Mouse (Mus musculus) regulatory T cell (primary cell): ENCODE measurements at regions not wholly inside any gene's neighbourhood (a gene's known extent, or its start where the extent isn't known, plus 50 kb on each side); places are given as distances from the start of the nearest gene placed in this dataset.

ENCODE experiments used
- in situ Hi-C: fragments of 300-600 bp; cut with MboI, MseI; formaldehyde crosslinking; loops from one replicate; pipeline ENCODE4 v1.15.1; 2025; ENCODE audit warnings: high pct_unique_total_duplicates

DNA sequence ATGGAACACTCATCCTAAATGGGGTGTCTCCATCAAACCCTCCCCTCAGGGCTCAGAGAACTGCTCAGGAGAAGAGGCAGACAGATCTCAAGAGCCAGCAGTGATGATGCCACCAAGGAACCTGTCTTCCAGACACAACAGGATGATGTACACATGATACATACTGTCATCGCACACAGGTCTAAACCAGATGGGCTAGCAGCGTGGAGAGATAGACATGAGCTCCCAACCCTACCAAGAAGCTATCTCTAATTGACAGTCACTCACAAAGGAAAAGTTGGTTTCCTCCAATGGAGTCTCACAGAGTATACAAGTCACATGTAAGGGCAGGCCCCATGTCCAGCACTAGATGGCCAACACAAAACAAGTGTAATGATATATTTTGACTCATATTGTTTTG, 139.9 kb downstream of the Cdca7 start:
- in situ Hi-C loops: no loop called here

DNA sequence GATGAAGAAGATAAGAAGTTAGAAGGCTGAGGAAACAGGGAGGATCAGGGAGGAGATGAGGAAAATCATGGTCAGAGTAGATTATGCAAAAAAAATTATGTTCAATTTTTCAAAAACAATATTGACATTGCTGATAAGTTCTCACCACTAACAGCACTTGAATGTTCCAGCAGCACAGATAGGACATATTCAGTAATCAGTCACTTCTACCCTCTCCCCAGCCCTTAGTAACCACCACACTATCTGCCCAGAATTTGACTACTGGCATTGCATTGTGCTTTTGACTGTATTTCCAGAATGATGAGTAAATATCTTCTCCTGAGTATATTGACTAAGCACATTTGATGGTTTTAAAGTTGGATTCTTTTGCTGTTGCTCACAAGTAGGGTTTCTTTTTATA, 140.5 kb downstream of the Cdca7 start:
- in situ Hi-C loops: no loop called here

- in situ Hi-C loops: no loop called here
Measured at GRCm38 (mm10) chr2:72619446-72619845, 143.5 kb downstream of the Cdca7 start.

- in situ Hi-C loops: no loop called here
Measured at GRCm38 (mm10) chr2:72620182-72620652, 144.3 kb downstream of the Cdca7 start.

GRCm38 (mm10) chr2:72627915-72628314, 152.0 kb downstream of the Cdca7 start:
- in situ Hi-C loops: no loop called here

GRCm38 (mm10) chr2:72628626-72629470, 152.9 kb downstream of the Cdca7 start:
- in situ Hi-C loops: no loop called here

DNA sequence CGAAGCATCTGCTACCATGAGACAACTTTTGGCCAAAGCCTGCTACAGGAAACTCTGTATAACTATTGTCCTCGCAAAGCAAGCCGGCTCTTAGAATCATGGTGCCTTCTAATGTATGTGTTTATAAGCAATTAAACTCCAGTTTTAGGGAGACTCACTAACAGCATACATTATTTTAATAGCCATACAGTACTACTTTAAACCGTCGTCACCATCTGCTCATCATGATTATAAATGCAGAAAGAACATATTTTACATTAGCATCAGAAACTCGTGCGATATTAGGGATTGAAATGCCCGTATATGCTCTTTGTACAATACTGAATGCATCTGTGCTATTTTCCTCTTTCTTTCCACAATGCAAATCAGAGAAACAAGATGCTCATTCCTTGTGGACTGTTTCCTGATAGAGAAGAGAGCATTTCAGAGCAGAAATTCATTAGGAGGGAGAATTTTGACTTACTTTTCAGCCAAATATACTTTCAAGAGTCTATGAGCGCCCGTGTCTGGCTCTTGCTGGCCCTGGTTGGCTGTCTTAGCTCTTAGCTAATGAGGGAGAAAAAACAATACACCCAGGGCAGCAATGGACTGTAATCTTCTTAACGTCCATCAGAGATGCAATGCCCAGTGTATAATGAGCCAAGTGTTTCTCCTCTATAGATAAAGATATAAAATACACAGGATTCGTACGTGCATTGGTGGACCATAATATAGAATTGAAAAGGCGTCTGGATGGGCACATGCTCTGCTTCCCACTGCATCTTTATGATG, 153.9 kb downstream of the Cdca7 start:
- in situ Hi-C loops: no loop called here

DNA sequence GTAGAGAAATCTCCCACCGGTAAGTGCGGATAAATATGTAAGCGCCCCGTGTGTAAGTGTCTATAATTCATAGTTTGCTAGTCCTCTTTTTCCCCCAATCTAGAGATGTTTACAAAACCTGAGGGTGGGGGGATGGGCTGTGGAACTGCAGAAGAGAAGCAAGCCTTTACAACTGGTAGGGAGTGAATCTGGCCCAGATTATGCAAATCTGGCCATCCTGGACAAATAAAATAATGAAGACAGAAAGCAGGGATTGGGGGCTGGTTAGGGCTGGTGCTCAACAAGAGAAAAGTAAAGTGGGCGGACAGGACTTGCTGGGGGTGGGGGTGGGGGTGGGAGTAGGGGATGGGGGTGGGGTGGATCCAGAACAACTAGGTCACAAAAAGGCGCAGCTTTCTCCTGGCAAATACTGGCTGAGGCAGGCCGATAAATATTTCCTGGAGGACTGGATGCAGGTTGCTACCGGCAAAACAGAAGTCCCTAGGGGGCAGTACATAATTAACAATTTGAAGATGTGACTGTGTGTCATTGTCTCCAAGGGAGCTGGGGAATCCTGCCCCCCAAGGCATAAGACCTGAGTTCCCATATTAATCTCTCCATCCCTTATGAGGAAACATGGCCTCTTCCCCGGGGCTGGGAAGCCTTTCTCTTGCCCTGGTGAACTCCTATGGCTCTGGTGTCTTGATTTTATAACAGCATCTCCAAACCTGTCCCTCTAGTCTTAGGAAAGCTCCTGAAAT, 162.1 kb downstream of the Cdca7 start:
- in situ Hi-C loops: no loop called here

DNA sequence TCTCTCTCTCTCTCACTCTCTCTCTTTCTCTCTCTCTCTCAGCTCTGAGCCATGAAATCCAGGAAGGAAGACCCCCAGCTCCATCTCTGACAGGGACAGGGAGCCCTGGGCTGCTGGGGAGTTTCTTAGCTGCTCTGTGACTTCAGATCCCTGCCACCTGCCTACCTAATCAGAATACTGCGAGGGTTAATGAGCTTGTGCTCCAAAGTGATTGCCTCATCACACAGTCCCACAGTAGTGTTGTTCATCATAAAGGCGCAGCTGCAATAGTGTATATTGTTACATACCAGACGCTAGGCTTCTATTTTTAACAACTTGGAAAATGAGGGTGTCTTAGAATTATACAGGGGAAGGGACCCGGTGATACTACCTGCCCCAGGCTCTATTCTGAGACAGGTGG, 163.1 kb downstream of the Cdca7 start:
- in situ Hi-C loops: no loop called here

GRCm38 (mm10) chr2:72641228-72641627, 165.3 kb downstream of the Cdca7 start:
- in situ Hi-C loops: no loop called here

GRCm38 (mm10) chr2:72644151-72644843, 168.3 kb downstream of the Cdca7 start:
- in situ Hi-C loops: no loop called here

DNA sequence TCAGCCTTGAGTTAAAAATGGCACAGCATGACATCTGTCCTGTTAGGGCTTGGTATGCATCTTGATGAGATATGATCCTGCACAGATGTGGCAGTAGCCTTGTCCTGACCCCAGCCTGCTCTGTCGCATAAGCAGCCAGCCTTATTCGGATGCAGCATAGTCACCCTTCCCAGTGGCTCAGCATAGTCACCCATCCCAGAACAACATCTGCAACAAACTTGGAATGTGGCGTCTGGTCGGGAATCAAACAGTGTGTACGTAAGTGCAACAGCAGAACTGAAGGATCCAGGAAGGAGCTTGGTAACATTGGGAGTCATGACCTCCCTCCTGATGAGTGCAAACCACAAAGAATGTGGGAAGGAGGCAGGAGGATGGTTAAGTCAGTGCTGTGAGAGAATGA, 171.7 kb downstream of the Cdca7 start:
- in situ Hi-C loops: no loop called here

GRCm38 (mm10) chr2:72648294-72648693, 172.3 kb downstream of the Cdca7 start:
- in situ Hi-C loops: no loop called here

DNA sequence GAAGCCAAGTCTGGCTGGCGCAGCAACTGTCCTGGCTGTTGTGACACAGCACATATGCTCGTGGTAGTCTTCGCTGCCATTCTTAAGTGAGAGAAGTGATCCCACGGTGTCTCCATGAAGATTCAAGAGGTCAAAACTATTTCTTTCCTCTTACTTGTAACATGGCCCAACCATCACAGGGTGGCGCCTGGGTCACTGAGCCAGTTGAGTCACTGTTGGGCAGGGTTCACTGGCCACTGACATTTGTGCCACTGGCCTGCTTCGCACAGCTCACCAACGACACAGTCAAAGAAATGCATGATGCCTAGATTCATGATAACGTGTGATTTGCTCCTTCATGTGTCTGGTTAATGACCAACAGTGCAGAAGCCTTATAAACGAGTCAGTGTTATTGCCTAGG, 179.9 kb downstream of the Cdca7 start:
- in situ Hi-C loops: no loop called here

DNA sequence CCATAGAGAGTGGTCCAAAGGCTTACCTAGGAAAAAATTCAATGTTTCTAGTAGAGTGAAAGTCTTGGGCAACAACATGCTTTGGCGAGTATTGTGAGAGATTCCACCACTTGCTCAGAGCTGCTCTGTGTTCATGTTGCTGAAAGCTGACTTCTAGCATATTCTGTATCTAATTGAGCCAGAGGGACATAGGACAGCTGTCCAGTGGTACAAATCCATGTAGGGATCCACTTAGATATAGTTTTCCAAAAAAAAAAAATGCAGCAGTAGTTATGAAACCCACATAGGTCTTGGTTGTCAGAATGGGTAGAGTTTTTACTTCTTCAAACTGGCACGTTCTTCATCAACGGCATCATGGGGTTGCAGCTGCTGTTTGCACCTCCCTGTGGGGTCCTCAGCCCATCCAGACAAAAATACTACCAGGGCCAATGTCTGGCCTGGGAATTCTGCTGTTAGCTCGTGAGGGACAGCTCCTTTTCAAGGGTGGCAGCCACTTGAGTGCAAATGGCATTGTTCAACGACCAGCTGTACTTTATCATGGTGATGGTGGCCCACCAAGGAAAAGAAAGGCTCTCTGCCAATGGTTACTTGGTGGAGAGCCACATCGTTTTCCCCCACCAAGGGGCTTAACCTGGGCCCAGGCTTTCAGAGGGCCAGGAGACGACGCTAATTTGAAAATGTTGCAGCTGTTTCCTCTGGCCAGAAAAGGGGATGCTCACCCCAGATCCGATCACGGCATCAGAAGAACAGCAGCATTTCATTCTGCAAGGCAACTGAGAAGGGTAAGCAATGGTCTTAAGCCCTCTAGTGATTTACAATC, 181.4 kb downstream of the Cdca7 start:
- in situ Hi-C loops: no loop called here

DNA sequence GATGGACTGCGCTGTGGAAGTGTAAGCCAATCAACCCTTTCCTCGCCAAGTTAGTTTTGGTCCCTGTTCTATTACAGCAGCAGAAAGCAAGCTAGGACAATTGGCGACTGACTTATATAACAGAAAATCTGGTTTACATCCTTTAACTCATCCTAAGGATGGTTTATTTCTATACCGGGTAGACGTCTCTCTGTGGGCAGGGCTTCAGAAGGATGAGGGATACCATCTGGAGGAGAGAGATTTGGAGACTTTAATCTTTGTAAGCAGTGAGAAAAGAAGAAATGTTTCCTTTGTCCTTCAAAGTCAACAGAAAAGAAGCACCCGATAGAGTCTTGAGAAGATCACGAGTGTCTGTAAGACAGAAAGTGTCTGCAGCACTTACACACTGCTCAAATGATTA, 186.4 kb downstream of the Cdca7 start:
- in situ Hi-C loops: loop anchor here (10.0 kb wide), 2 partner anchors 318 to 618 kb away; no protein-coding TSS in a partner anchor

GRCm38 (mm10) chr2:72662979-72663780, 187.2 kb downstream of the Cdca7 start:
- in situ Hi-C loops: loop anchor here (10.0 kb wide), 2 partner anchors 318 to 618 kb away; no protein-coding TSS in a partner anchor

GRCm38 (mm10) chr2:72667396-72667795, 191.4 kb downstream of the Cdca7 start:
- in situ Hi-C loops: loop anchor here (10.0 kb wide), 2 partner anchors 323 to 623 kb away; no protein-coding TSS in a partner anchor
